Mouse (Mus musculus) liver, embryonic 13.5 days (tissue): ENCODE results near the gene Gm49383. TPM values are rescaled to one million over a fixed set of nuclear protein-coding genes. Genes with fewer than 3 reads are reported as not detected.

ENCODE experiments used
- ATAC-seq: fragments of 200-750 bp; cut with Nextera tagmentation; 2 replicates; pipeline ENCODE4 v1.8.0; 2017; ENCODE audit warnings: low read depth, mild to moderate bottlenecking, moderate number of reproducible peaks, moderate library complexity
- DNase-seq: peaks from one replicate; pipeline ENCODE4 v3.0.0; 2022
- H3K27ac ChIP-seq: fragments of 300-500 bp; sonication (generic); 2 replicates; pipeline ENCODE4 v1.5.1; 2015; ENCODE audit warnings: moderate library complexity, mild to moderate bottlenecking, inconsistent platforms
- H3K27me3 ChIP-seq: fragments of 300-500 bp; sonication (generic); 2 replicates; pipeline ENCODE4 v1.6.1; 2015; ENCODE audit warnings: mild to moderate bottlenecking, inconsistent platforms
- H3K36me3 ChIP-seq: fragments of 300-500 bp; sonication (generic); 2 replicates; pipeline ENCODE4 v1.6.1; 2015; ENCODE audit warnings: mild to moderate bottlenecking, inconsistent platforms
- H3K4me1 ChIP-seq: fragments of 300-500 bp; sonication (generic); replicated peaks from 2 replicates; pipeline ENCODE4 v1.6.1; 2015; ENCODE audit warnings: inconsistent platforms
- H3K4me2 ChIP-seq: fragments of 300-500 bp; sonication (generic); 2 replicates; pipeline ENCODE4 v1.6.1; 2015; ENCODE audit warnings: inconsistent platforms, mild to moderate bottlenecking, moderate library complexity
- H3K4me3 ChIP-seq: fragments of 300-500 bp; sonication (generic); replicated peaks from 2 replicates; pipeline ENCODE4 v1.5.1; 2015; ENCODE audit warnings: mild to moderate bottlenecking, inconsistent platforms
- H3K9ac ChIP-seq: fragments of 300-500 bp; sonication (generic); 2 replicates; pipeline ENCODE4 v1.6.1; 2015; ENCODE audit warnings: mild to moderate bottlenecking, inconsistent platforms
- H3K9me3 ChIP-seq: fragments of 300-500 bp; sonication (generic); replicated peaks from 2 replicates; pipeline ENCODE4 v1.6.1; 2016; ENCODE audit warnings: inconsistent platforms
- WGBS: fragments of 180-500 bp; shearing (Covaris S2); methylation state at CpG from one replicate; pipeline ENCODE4 v1.1.7; 2015; ENCODE audit not compliant: insufficient replicate concordance; 5-methylcytosine and 5-hydroxymethylcytosine counted together
- polyA plus RNA-seq: library from polyadenylated mRNA; unstranded; fragments of >200 nt; fragmentation: Nextera tagmentation; extraction: Ambion mirVana; gene quantifications from 2 replicates; pipeline ENCODE4 v1.2.1, GENCODE M21; 2015

Gene Gm49383
- polyA plus RNA-seq, 1 experiment from 2014 or later, result 28.8 TPM

DNA sequence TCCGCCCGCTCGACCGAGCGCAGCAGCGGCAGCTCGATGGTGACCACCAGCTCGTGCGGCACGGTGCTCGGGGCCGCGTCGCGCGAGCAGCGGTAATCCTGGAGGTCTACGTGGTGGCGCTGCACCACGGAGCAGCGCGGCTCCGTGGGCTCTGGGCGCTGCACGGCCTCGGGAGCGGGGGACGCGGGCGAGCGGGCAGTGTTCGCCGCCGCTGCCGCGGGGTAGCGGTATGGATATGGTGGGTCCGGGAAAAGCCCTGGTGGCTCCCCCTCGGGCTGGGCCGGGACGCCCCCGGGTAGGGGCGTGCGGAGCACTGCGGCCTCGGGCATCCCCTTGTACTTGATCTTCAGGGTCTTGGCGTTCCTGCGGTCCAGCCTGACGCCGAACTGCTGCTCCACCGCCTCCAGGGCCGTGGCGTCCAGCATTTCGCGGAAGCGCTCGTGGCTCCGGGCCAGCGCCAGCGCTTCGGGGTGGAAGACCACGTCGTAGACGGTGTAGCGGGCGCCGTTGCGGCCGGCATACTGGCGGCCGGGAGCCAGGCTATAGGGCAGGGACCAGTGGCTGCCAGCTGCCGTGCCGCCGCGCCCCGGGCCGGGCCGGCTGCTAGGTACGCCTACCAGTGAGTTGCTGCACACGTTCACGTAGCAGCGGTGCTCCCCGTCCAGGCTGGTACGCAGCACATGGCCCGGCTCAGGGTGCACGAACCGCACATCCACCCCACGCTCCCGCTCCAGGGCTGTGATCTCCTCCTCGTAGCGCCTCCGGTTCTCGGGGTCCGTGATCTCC, 667 bp upstream of the Gm49383 start:
- Histone ChIP-seq H3K9ac (peak overlapping the region; percentile 92), H3K27me3 (no peaks in the 10 kb centered on the region), H3K4me2 (peak overlapping the region; percentile 98), H3K9me3 (no peaks in the 10 kb centered on the region), H3K36me3 (peaks cover 39% of the 10 kb centered on the region), H3K4me1 (peaks cover 39% of the 10 kb centered on the region), H3K27ac (peak overlapping the region; percentile 88), H3K4me3 (peak overlapping the region; percentile 95)
- DNase-seq (peak; percentile 62), ATAC-seq (peak; percentile 79)
- under 1% methylated on average over 94 of the region's 94 CpGs for WGBS

DNA sequence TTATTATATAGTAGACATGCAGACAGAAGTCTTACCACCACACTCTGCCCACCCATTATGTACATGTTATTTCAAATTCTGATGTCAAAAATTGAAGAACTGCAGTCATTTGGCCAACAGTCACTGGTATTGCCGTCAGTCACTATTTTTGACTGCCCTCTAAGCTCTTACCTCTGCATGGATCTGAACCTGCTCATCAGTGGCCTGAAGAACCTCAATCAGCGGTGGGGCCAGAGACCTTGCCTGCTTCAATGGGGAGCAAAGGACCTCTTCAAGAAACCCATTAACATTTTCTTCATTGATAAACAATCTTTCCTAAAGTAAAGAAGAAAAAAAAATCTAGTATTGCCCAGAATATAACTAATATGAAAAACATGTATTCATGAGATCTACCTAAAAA, 4.3 kb downstream of the Gm49383 start:
- Histone ChIP-seq H3K9me3 (no peaks in the 10 kb centered on the region), H3K4me1 (peaks cover 26% of the 10 kb centered on the region), H3K4me2 (no peak overlapping the region), H3K9ac (no peak overlapping the region), H3K27me3 (no peaks in the 10 kb centered on the region), H3K27ac (no peak overlapping the region), H3K36me3 (peaks cover 47% of the 10 kb centered on the region), H3K4me3 (no peak overlapping the region)
- no peak for ATAC-seq
- 92% methylated on average over 2 of the region's 2 CpGs for WGBS
- DNase-seq, result no peak

DNA sequence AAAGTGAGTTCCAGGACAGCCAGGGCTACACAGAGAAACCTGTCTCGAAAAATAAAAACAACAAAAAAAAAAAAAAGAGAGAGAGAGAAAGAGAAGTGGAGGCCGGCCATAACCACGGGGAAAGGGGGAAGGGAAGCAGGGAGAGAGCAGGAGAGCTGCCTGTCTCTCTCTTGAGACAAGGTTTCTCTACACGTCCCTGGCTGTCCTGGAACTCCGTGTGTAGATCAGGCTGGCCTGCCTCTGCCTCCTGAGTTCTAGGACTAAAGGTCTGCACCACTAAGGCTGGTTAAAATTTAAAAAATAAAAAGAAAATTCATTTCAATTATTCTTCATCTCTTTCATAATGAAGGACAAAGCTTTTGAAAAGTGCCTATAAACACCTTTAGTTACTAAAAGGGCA, 5.5 kb downstream of the Gm49383 start:
- peaks cover 54% of the 10 kb centered on the region for H3K36me3 ChIP-seq
- ATAC-seq, result no peak
- H3K4me1 ChIP-seq, result peaks cover 35% of the 10 kb centered on the region
- no peak overlapping the region for H3K9ac ChIP-seq
- no peak overlapping the region for H3K27ac ChIP-seq
- no peak overlapping the region for H3K4me2 ChIP-seq
- no peaks in the 10 kb centered on the region for H3K27me3 ChIP-seq
- H3K9me3 ChIP-seq, result no peaks in the 10 kb centered on the region
- no peak overlapping the region for H3K4me3 ChIP-seq
- 76% methylated on average over 5 of the region's 5 CpGs for WGBS
- no peak for DNase-seq

DNA sequence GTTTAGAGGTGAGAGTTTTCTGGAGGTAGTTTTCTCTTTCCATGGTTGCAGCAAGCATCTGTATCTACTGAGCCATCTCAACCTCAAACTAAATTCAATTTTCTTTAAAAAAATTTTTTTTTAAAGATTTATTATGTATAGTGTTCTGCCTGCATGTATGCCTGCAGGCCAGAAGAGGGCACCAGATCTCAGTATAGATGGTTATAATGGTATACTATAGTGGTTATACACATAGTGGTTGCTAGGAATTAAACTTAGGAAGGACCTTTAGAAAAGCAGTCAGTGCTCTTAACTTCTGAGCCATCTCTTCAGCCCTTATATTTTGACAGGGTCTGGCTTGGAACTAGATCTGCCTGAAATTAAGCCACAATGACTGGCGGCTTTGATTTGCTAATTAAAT, 6.4 kb downstream of the Gm49383 start:
- Histone ChIP-seq H3K4me1 (peaks cover 36% of the 10 kb centered on the region), H3K9me3 (no peaks in the 10 kb centered on the region), H3K4me3 (no peak overlapping the region), H3K36me3 (peaks cover 54% of the 10 kb centered on the region), H3K9ac (no peak overlapping the region), H3K4me2 (no peak overlapping the region), H3K27ac (no peak overlapping the region), H3K27me3 (no peaks in the 10 kb centered on the region)
- no peak for ATAC-seq
- 95% methylated on average over 1 of the region's 1 CpGs for WGBS
- no peak for DNase-seq

DNA sequence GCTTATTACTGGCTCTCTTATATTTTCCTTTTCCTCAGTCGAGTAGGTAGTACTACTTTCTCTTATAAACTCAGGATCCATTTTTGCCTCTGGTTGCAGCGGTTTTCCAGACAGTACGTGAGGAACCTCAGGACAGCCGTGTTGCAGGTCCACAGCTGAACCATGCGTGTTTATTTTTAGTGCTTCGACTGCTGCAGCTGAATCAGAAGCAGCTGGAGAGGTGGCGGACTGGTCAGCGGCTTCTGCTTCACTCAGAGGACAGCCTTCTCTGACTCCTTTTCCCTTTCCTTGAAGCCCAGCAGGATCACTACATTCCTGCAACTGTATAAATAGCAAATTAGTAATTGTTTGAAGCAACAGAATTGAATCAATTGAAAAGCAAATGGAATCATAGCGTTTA, 6.8 kb downstream of the Gm49383 start:
- DNase-seq (no peak), ATAC-seq (no peak)
- Histone ChIP-seq H3K9ac (no peak overlapping the region), H3K9me3 (no peaks in the 10 kb centered on the region), H3K4me1 (peaks cover 38% of the 10 kb centered on the region), H3K27ac (no peak overlapping the region), H3K4me3 (no peak overlapping the region), H3K27me3 (no peaks in the 10 kb centered on the region), H3K36me3 (peaks cover 54% of the 10 kb centered on the region), H3K4me2 (no peak overlapping the region)
- WGBS, result 82% methylated on average over 9 of the region's 9 CpGs

DNA sequence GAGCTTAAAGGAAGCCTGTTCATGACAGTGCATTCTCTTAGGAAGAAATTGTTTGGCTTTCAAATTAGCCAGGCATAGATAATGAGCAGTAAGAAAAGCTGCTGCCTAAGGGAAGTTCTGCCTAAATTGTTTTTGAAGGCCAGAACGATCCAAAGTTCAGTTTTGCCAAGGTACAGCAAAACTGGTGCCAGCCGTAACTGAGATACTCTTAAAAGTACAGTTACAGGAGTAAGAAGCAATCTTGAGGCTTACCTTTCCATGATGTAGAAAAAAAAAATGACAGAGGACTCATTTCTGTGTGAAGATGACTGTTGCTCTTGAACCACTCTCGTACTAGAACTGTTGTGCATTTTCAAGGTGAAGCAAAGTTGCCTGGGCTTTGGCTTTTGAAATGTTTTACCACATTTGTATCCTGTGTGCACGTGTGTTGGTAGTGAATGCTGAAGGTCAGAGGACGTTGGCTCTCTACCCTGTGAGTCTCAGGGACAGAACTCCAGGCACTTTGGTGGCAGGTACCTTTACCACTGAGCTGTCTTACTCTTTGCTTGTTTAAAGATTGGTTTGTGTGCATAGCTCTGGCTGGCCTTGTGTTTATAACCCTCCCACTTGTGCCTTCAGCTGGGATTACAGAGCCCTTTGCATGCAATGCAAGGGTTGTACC, 10.0 kb downstream of the Gm49383 start:
- Histone ChIP-seq H3K9me3 (no peaks in the 10 kb centered on the region), H3K27ac (peak overlapping the region; percentile 59), H3K36me3 (peaks cover 48% of the 10 kb centered on the region), H3K27me3 (no peaks in the 10 kb centered on the region), H3K4me3 (peak overlapping the region; percentile 21; the same call in 1 of the 2 replicates), H3K4me1 (peaks cover 39% of the 10 kb centered on the region), H3K4me2 (peak overlapping the region; percentile 34), H3K9ac (peak overlapping the region; percentile 49)
- ATAC-seq (no peak), DNase-seq (no peak)
- 53% methylated on average over 5 of the region's 5 CpGs for WGBS

DNA sequence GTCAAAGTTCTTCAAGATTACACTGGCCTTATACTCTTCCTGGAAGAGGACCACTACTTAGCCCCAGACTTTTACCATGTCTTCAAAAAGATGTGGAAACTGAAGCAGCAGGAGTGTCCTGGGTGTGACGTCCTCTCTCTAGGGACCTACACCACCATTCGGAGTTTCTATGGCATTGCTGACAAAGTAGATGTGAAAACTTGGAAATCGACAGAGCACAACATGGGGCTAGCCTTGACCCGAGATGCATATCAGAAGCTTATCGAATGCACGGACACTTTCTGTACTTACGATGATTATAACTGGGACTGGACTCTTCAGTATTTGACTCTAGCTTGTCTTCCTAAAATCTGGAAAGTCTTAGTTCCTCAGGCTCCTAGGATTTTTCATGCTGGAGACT, 11.5 kb downstream of the Gm49383 start:
- Histone ChIP-seq H3K4me1 (peaks cover 39% of the 10 kb centered on the region), H3K9me3 (no peaks in the 10 kb centered on the region), H3K4me3 (peak overlapping the region; percentile 91), H3K4me2 (peak overlapping the region; percentile 97), H3K36me3 (peaks cover 44% of the 10 kb centered on the region), H3K9ac (peak overlapping the region; percentile 96), H3K27me3 (no peaks in the 10 kb centered on the region), H3K27ac (peak overlapping the region; percentile 94)
- no peak for DNase-seq
- 33% methylated on average over 7 of the region's 7 CpGs for WGBS
- ATAC-seq, result no peak

DNA sequence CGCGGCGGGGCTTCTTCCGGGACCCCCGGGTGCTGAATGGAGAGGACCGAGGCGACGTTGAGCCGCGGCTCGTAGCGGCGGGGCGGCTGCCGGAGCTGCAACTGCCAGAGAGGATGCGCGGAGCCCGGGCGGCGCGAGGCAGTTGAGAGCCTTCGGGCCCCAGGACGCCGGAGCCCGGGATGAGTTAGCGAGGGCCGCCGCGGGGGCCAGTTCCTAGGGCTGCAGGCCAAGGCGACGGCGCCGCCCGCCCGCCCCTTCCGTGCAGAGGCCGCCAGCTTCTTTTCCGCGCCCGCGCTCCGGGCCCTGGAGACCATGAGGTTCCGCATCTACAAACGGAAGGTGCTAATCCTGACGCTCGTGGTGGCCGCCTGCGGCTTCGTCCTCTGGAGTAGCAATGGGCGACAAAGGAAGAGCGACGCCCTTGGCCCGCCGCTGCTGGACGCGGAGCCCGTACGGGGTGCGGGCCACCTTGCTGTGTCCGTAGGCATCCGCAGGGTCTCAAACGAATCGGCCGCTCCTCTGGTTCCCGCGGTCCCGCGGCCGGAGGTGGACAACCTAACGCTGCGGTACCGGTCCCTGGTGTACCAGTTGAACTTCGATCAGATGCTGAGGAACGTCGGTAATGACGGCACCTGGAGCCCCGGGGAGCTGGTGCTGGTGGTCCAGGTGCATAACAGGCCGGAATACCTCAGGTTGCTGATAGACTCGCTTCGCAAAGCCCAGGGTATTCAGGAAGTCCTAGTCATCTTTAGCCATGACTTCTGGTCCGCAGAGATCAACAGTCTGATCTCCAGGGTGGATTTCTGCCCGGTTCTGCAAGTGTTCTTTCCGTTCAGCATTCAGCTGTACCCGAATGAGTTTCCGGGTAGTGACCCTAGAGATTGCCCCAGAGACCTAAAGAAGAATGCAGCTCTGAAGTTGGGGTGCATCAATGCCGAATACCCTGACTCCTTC, 12.3 kb downstream of the Gm49383 start:
- DNase-seq (peak; percentile 42), ATAC-seq (peak; percentile 52)
- Histone ChIP-seq H3K27me3 (no peaks in the 10 kb centered on the region), H3K4me1 (peaks cover 39% of the 10 kb centered on the region), H3K27ac (peak overlapping the region; percentile 94), H3K4me2 (peak overlapping the region; percentile 97), H3K4me3 (peak overlapping the region; percentile 91), H3K9me3 (no peaks in the 10 kb centered on the region), H3K36me3 (peaks cover 39% of the 10 kb centered on the region), H3K9ac (peak overlapping the region; percentile 96)
- WGBS, result under 1% methylated on average over 86 of the region's 86 CpGs

DNA sequence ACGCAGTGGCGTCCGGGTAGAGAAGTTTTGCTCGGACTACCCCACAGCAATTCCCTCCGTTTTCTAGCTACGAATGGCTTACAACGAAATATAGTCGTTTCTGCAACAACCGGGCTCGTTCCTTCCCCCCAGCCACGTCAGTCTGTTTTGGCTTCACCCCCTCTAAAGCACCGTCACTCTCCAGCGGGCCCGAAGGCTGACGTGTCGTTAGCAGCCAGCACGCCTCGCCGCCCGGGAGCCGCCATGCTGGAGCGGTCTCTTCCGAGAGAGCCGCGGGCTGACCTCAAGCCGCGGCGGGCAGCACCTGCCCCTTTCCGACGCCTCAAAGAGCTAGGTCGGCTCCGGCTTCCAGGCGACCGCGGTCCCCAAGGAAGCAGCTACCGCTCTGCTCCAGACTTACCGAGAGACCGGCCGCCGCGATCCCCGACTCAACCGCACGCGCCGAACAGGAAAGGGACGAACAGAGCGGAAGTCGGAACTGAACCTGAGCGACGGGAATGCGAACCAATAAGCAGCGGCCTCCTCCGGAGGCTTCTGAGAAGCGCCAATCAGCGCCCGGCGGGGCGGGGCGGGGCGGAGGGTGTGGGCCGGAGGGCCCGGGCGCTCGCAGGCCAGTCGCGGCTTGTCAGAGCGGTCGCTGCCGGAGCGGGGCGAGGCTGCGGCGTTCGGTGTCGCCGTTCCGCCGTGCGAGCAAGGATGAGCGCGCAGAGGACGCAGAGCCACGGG, 13.2 kb downstream of the Gm49383 start, which contains the start of the genes Rpl36al and Mgat2:
Gene Rpl36al (minus strand): TSS at position 501 of the 726 bp plus-strand sequence.
Gene Mgat2 (plus strand): TSS at position 575 of the 726 bp plus-strand sequence.
- Histone ChIP-seq H3K9me3 (no peaks in the 10 kb centered on the region), H3K27ac (peak within 1 kb of the TSS; percentile 94), H3K4me1 (peaks cover 39% of the 10 kb centered on the region), H3K4me2 (peak within 1 kb of the TSS; percentile 97), H3K4me3 (peak within 1 kb of the TSS; percentile 91), H3K36me3 (peaks cover 40% of the 10 kb centered on the region), H3K27me3 (no peaks in the 10 kb centered on the region), H3K9ac (peak within 1 kb of the TSS; percentile 96)
- ATAC-seq (peak; percentile 97), DNase-seq (peak; percentile 96)
- WGBS, result under 1% methylated on average over 84 of the region's 84 CpGs

DNA sequence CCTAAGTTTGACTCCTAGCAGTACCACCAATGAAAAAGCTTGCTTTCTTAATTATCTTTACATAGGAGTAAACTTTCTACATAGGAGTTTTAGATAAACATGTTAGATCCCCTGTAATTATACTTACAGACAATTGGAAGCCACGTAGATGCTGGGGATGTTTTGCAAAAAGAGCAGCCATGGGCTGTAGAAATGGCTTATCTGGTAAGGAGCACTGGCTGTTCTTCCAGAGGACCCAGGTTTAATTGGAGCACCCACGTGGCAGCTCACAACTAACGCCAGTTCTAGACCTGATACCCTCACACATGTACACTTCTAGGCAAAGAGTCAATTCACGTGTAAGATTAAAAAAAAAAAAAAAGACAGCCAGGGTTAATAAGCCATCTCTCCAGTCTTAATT, 15.1 kb downstream of the Gm49383 start:
- no peak overlapping the region for H3K9ac ChIP-seq
- no peak overlapping the region for H3K4me2 ChIP-seq
- no peak overlapping the region for H3K4me3 ChIP-seq
- no peak for ATAC-seq
- 63% methylated on average over 4 of the region's 4 CpGs for WGBS
- H3K27ac ChIP-seq, result no peak overlapping the region
- DNase-seq, result no peak
- H3K36me3 ChIP-seq, result peaks cover 43% of the 10 kb centered on the region
- no peaks in the 10 kb centered on the region for H3K27me3 ChIP-seq
- H3K9me3 ChIP-seq, result 0 out of 2 replicates have a peak, but pooled peaks cover 3% of the 10 kb centered on the region
- H3K4me1 ChIP-seq, result peaks cover 23% of the 10 kb centered on the region
